Mouse (Mus musculus) urinary bladder, postnatal 25 days (tissue): ENCODE results near the gene Csrp3.

ENCODE experiments used
- DNase-seq: peaks from one replicate; pipeline ENCODE4 v3.0.0; 2022; ENCODE audit warnings: low spot score

The Csrp3 gene

GRCm38 (mm10) chr7:48847820-48848650, at the start of gene Csrp3:
Gene Csrp3, minus strand, starts transcription at chr7:48848033.
- DNase-seq = no peak

GRCm38 (mm10) chr7:48896051-48896450, 48.2 kb upstream of the Csrp3 start:
- no peak for DNase-seq

DNA sequence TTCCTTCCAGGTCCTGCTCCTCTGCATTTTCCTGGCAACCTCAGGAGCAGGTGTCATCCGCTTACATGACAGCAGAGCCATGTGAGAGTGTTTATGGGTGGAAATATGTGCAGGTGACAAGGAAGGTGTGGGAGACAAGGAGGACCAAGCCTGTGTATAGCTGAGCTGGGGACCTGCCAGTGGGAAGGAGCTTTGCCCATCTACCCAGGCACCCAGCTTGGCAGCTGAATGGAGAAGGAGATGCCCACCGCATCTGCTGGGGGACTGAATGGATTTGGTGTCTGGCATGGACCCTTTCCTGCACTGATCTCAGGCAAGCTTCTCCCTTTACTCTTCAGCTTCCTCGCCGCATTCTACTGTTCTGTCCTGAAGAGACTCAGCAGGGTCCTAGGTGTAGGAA, 47.6 kb upstream of the Csrp3 start:
- no peak for DNase-seq

DNA sequence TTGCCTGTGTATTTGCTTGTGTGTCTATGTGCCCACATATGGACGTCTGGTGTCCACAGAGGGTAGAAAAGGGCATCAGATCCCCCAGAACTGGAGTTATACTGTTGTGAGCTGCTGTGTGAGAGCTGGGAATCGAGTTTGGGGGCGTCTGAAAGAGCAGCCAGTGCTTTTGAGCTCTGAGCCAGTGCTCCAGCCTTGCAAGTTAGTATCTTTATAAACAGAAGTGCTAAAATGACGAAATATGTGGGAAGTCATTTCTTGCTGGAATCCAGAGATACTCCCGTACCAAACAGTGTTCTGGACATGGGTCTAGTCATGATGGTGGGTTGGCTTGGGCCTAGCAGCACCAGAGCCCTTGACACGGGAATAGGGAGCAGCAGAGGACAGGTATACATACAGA, 46.9 kb upstream of the Csrp3 start:
- no peak for DNase-seq

GRCm38 (mm10) chr7:48894152-48894551, 46.3 kb upstream of the Csrp3 start:
- peak; percentile 68 for DNase-seq

- no peak for DNase-seq
Measured at GRCm38 (mm10) chr7:48893093-48893492, 45.3 kb upstream of the Csrp3 start.

- DNase-seq = no peak
Measured at GRCm38 (mm10) chr7:48891029-48891428, 43.2 kb upstream of the Csrp3 start.

DNA sequence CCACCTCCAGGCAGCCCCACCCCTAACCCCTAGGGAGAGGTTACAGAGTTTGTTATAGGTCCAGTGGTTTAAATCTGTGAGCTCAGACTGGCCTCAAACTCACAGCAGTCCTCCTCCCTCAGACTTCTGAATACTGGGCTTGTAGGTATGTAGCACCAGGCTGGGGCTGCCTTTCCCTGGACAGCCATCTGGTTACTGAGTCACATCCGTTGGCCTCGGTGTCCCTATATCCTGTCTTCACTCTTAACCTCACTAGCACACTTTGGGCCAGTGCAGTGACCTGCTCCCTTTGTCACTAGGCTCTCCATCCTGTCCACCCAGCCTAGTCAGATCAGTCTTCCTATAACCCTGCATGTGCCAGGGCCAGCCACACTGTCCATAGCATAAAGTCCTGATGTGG, 40.9 kb upstream of the Csrp3 start:
- no peak for DNase-seq

DNA sequence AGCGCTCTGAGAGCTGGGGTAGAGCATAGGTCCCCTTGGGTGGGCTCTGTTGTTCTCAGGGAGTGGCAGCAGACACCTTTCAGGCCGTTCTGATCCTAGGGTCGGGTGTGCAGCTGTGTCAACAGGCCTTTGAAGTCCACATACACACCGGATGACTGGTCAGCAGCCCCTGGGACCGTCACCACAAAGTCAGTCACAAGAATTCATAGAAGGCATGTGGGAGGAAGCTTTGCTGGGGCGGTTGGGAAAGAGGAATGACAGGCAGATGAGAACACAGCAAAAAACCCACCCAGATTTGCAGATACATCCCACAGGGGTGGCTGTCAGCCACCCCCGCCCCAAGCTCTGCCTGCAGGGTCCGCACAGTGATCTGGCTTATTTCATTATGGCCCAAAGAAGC, 40.1 kb upstream of the Csrp3 start:
- DNase-seq = no peak

- no peak for DNase-seq
Measured at GRCm38 (mm10) chr7:48884266-48884611, 36.4 kb upstream of the Csrp3 start.

- DNase-seq = no peak
Measured at GRCm38 (mm10) chr7:48883525-48884265, 35.9 kb upstream of the Csrp3 start.

GRCm38 (mm10) chr7:48881971-48882609, 34.3 kb upstream of the Csrp3 start:
- peak; percentile 15 for DNase-seq

GRCm38 (mm10) chr7:48881486-48881885, 33.7 kb upstream of the Csrp3 start, which contains the start of gene E2f8:
Gene E2f8, minus strand, starts transcription at chr7:48881596.
- peak; percentile 74 for DNase-seq

DNA sequence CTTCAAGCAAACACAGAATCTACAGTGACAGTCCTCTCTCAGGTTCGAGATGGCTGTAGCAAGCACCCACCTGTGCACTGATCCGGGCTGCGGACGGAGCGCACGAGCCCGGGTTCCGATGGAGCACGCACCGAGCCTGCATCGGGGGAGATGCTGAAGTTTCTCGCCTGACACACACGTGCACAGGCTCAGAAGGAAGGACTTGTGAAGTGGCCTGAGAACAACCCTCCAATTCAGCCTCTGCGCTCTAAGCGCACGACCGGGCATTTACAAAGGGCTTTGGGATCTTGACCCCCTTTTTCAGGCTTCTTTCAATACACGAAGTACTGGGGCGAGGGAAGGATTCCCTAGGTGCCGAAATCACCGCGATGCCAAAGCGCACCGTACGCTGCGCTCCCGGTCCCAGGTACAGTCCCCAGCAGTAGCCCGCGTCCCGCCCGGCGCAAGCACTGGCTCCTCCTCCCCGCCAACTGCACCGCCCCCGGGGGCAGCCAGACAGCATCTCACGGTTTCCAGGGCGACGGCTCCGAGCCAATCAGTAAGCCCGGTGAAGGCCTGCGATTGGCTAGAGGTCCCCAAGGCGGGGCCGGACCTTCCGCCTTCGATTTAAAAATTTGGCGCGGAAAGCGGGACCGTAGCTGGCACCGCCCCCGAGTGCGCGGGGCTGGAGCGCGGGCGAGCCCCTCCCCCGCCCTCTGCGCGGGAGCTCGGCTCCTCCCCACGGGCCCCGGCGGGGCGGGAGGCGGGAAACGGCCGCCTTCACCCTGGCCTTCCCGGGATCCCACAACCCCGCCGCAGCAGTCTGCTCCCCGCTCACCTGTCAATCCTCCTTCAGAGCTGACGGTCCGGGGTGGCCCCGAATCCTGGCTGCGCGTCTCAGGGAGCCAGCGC, 33.0 kb upstream of the Csrp3 start:
- DNase-seq = peak; percentile 93

- no peak for DNase-seq
Measured at GRCm38 (mm10) chr7:48879574-48879973, 31.7 kb upstream of the Csrp3 start.

DNA sequence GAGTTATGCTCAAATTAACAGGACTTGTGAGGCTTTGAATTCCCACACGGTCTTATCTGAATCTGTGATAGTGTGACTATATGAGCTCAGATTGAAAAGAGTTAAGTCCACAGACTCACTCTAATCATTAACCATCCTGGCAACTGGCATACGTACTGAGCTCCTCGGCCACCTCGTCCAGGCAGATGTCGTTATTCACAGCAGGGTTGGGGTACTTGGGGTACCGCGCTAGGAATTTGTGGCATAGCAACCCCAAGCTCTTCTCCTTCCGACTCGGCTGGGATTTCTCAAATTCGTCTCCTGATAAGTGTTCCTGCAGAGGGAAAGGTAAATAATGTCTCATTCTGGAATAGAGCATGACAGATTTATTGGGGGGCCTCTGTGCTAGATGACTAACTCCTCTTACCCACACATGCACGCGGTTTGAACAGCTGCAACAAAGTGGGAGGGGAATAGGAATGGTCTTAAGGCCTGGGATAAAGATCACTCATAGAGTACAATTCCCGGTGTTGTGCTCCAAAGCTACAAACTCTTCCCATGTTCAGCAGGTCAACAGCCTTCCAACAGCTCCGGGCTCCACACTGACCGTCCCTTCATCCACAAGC, 30.1 kb upstream of the Csrp3 start:
- DNase-seq = no peak

GRCm38 (mm10) chr7:48876526-48876925, 28.7 kb upstream of the Csrp3 start:
- peak; percentile 30 for DNase-seq

- no peak for DNase-seq
Measured at GRCm38 (mm10) chr7:48875096-48875495, 27.3 kb upstream of the Csrp3 start.

DNA sequence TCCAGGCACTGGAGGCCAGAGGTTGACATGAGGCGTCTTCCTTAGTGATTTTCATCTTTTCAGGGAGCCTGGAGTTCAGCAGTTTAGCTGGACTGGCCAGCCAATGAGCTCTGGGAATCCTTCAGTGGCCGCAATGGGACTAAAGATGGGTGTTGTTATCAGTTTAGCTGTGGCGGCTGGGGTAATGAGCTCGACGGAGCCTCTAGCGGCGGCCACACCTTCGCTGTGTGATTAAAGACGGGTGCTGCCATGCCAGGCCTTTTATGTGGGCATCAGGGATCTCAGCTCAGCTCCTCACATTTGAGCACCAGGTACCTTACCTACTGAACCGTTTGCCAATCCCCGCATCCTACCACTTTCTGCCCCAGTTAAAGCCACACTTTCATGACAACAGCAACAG, 23.5 kb upstream of the Csrp3 start:
- DNase-seq = no peak

DNA sequence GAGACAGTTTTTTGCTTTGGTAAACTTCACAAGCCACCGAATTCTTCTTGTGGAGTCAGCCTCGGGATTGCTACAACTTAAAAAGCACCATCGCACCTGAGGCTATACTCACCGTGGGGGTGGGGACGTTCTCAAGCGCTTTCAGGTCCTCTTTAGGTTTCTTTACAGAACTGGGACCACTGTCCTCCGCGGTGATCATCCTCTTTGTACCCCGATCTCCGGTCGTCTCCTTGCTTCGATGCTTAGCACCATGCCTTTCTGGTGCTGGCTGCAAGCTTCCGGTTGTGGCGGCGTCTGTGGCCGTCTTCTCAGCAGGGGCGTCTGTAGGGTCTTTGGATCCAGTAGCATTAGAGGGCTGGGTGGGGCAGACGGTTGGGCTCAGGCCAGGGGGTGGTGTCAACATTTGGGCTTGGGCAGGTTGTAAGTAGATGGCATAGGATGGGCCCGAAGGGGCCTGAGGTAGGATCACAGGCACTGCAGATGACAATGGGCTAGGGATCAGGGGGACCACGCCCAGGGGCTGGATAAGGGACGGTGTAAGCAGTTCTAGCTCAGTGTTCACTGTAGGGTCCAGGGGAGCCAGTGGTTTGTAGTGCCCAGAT, 22.8 kb upstream of the Csrp3 start:
- no peak for DNase-seq

DNA sequence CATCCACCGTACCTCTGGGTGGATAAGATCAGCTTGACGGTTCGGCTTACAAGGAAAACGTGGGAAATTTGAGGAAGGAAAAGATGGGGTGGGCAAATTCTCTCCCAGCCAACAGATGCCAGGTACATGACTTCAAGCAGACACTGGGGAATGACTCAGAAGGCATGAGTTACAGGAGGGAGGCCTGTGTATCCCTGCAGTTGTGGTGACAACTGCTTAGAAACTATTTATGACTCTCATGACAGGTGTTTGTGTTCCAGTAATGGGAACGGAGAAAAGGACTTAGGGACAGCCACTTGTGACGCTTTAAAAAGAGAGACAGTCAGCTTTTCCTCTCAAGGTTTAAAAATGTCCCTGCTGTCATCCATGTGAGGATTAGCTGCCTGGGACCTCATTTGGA, 22.3 kb upstream of the Csrp3 start:
- no peak for DNase-seq
